In the genomic region with DNA sequence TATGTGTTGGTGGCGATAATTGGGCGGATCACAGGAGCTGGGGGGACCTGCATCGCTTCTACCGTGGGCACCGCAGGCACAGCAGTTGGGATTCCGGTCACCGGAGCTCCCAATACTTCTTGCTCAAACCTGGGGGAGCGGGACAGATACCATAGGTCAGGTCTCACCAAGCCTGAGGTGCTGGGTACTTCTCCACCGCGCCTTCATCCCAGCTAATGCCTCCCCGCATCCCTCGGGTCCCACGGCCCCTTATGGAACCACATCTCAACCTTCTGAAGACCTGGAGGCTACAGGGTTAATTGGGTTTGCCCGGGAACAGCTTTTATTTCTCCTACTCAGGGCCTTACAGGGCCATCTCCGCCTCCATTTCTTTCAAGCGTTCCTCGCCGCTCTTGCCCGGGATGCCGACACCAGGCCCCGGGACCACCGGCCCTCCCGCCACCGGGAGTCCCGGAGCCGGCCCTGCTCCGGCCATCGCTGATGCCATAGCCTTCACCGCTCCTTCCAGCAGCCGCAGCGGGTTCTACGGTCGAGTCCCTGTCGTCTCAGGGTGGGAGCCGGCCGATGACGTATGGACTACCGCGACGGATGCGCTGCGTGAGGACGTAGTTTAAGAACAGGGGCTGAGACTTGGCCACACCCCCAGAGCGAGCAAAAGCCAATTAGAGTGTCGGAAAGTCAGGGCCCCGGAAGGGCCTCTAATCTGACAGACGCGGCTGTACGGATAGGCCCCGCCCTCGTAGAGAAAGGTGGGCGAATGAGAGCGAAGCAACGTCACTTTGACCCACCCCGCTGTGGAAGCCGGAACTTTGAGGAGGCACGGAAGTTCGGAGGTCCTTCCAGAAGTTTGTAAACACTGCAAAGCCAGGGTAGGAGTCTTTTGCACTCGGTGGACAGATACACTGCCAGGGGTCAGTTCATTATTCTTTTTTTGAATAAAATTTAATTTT, we compare ENCODE assay signal across 7 mouse cellular contexts. TPM values are rescaled to one million over a fixed set of nuclear protein-coding genes. Genes with fewer than 3 reads are reported as not detected.
DNase-seq lines count a peak whose midpoint lies in the region; ATAC-seq and TF ChIP-seq lines count a peak whose summit lies in the region.

Gene Rbm42, minus strand, starts transcription at position 727 of the 950 bp plus-strand sequence.

- WGBS in embryonic facial prominence, embryonic 10.5 days: 2% methylated on average over 59 of the region's 59 CpGs
- 1% methylated on average over 59 of the region's 59 CpGs for WGBS in intestine, postnatal 0 days
- 2% methylated on average over 59 of the region's 59 CpGs for WGBS in midbrain, embryonic 12.5 days
- WGBS in small intestine, adult 2 months: under 1% methylated on average over 59 of the region's 59 CpGs

- TF ChIP-seq CTCF in intestine, postnatal 0 days (IDR thresholded peaks at IDR 0.05; ENCODE audit: low read depth): no peak
- TF ChIP-seq CTCF in small intestine, adult 2 months (IDR thresholded peaks at IDR 0.05; ENCODE audit: extremely low read depth, insufficient read length, insufficient replicate concordance, low read depth, low read length): no peak

- H3K9me3 ChIP-seq in embryonic facial prominence, embryonic 10.5 days: no peaks in the 10 kb centered on the region
- no peaks in the 10 kb centered on the region for H3K9me3 ChIP-seq in intestine, postnatal 0 days (ENCODE audit: control insufficient read depth)
- H3K9me3 ChIP-seq in midbrain, embryonic 12.5 days: no peaks in the 10 kb centered on the region

- H3K36me3 ChIP-seq in embryonic facial prominence, embryonic 10.5 days (replicated peaks): peaks cover 73% of the 10 kb centered on the region
- peaks cover 41% of the 10 kb centered on the region for H3K36me3 ChIP-seq in intestine, postnatal 0 days (ENCODE audit: control insufficient read depth, insufficient read depth)
- peaks cover 65% of the 10 kb centered on the region for H3K36me3 ChIP-seq in midbrain, embryonic 12.5 days
- H3K36me3 ChIP-seq in small intestine, adult 2 months (ENCODE audit: control insufficient read depth, insufficient read depth, low read length): peaks cover 33% of the 10 kb centered on the region

- peak within 1 kb of the TSS; percentile 87 for H3K27ac ChIP-seq in embryonic facial prominence, embryonic 10.5 days (replicated peaks)
- H3K27ac ChIP-seq in intestine, postnatal 0 days (ENCODE audit: low read depth, low read length): peak within 1 kb of the TSS; percentile 37; the same call in 1 of the 2 replicates
- H3K27ac ChIP-seq in midbrain, embryonic 12.5 days (replicated peaks): peak within 1 kb of the TSS; percentile 67
- H3K27ac ChIP-seq in small intestine, adult 2 months (ENCODE audit: insufficient read depth, low read depth, low read length): no peak within 1 kb of the TSS

- peak; percentile 66 for TF ChIP-seq POLR2A in small intestine, adult 2 months (IDR thresholded peaks at IDR 0.05; ENCODE audit: low read depth, low read length)

- H3K27me3 ChIP-seq in embryonic facial prominence, embryonic 10.5 days (replicated peaks; ENCODE audit: low read depth, poor library complexity, severe bottlenecking): no peaks in the 10 kb centered on the region
- no peaks in the 10 kb centered on the region for H3K27me3 ChIP-seq in intestine, postnatal 0 days (replicated peaks; ENCODE audit: control insufficient read depth, insufficient read depth, low read length)
- H3K27me3 ChIP-seq in midbrain, embryonic 12.5 days: no peaks in the 10 kb centered on the region
- no peaks in the 10 kb centered on the region for H3K27me3 ChIP-seq in small intestine, adult 2 months (ENCODE audit: control insufficient read depth, insufficient read depth, low read length)

- H3K4me2 ChIP-seq in intestine, postnatal 0 days (replicated peaks; ENCODE audit: low read depth): peak within 1 kb of the TSS; percentile 93
- H3K4me2 ChIP-seq in midbrain, embryonic 12.5 days (replicated peaks): peak within 1 kb of the TSS; percentile 96

- peak within 1 kb of the TSS; percentile 95 for H3K4me3 ChIP-seq in embryonic facial prominence, embryonic 10.5 days
- H3K4me3 ChIP-seq in intestine, postnatal 0 days (ENCODE audit: low read depth, low read length): peak within 1 kb of the TSS; percentile 83
- H3K4me3 ChIP-seq in midbrain, embryonic 12.5 days: peak within 1 kb of the TSS; percentile 87
- peak within 1 kb of the TSS; percentile 96 for H3K4me3 ChIP-seq in small intestine, adult 2 months (ENCODE audit: low read depth, low read length)

- intact Hi-C loops in left cerebral cortex, postnatal 4 days (cut with DNase I): no loop called here

- H3K4me1 ChIP-seq in embryonic facial prominence, embryonic 10.5 days: peaks cover 14% of the 10 kb centered on the region
- no peaks in the 10 kb centered on the region for H3K4me1 ChIP-seq in intestine, postnatal 0 days (replicated peaks; ENCODE audit: control insufficient read depth, insufficient read depth, low read length)
- peaks cover 7% of the 10 kb centered on the region for H3K4me1 ChIP-seq in midbrain, embryonic 12.5 days
- peaks cover 3% of the 10 kb centered on the region; the same call in 1 of the 2 replicates for H3K4me1 ChIP-seq in small intestine, adult 2 months (ENCODE audit: control insufficient read depth, insufficient read depth, insufficient read length, low read length)

- peak within 1 kb of the TSS; percentile 93 for H3K9ac ChIP-seq in intestine, postnatal 0 days (ENCODE audit: low read depth, low read length)
- peak within 1 kb of the TSS; percentile 90 for H3K9ac ChIP-seq in midbrain, embryonic 12.5 days (replicated peaks)

- peak; percentile 99 for ATAC-seq in intestine, postnatal 0 days
- peak; percentile 99 for ATAC-seq in midbrain, embryonic 12.5 days (ENCODE audit: low FRiP score, low read depth)

- DNase-seq in adrenal gland, postnatal 10 days: peak; percentile 98
- peak; percentile 97 for DNase-seq in embryonic facial prominence, embryonic 10.5 days (ENCODE audit: low spot score)
- DNase-seq in gonadal fat pad, adult 2 months (ENCODE audit: low read depth): peak; percentile 90
- DNase-seq in left cerebral cortex, postnatal 4 days: peak; percentile 98

RNA-seq across cellular contexts. Expression of gene Rbm42, which starts in this region (rescaled TPM):
- total RNA-seq in adrenal gland, postnatal 10 days (2021): 10 to 100 TPM; 64.5 to 72.9 TPM
- 134 and 139 TPM in 2 replicates for polyA plus RNA-seq in embryonic facial prominence, embryonic 10.5 days (2016; fragmentation: Nextera tagmentation; extraction: Ambion mirVana)
- 46.1 and 54.3 TPM in 2 replicates for polyA plus RNA-seq in gonadal fat pad, adult 2 months (2012; rRNA removed)
- polyA plus RNA-seq in intestine, postnatal 0 days (2015; fragmentation: Nextera tagmentation; extraction: Ambion mirVana): 87.8 and 88.9 TPM in 2 replicates
- total RNA-seq in left cerebral cortex, postnatal 4 days (2021): 10 to 100 TPM; 81.9 TPM
- polyA plus RNA-seq in midbrain, embryonic 12.5 days (2016; fragmentation: Nextera tagmentation; extraction: Ambion mirVana): 153 and 154 TPM in 2 replicates
- 51.5 and 94.9 TPM in 2 replicates for polyA plus RNA-seq in small intestine, adult 2 months (2012; rRNA removed)
